Mouse (Mus musculus) MN1 (cell line): ENCODE data around the gene Pdgfa.

Experiments
- DNase-seq: peaks from one replicate; pipeline ENCODE4 v3.0.0-alpha.2; 2016; ENCODE audit warnings: low spot score

The Pdgfa gene

GRCm38 (mm10) chr5:138953986-138954385 is 43.2 kb downstream of the Pdgfa start:
- no peak for DNase-seq

- no peak for DNase-seq
Measured at GRCm38 (mm10) chr5:138952969-138953368, 44.2 kb downstream of the Pdgfa start.

GRCm38 (mm10) chr5:138951305-138951704 is 45.9 kb downstream of the Pdgfa start:
- DNase-seq = no peak

GRCm38 (mm10) chr5:138949165-138949564 is 48.0 kb downstream of the Pdgfa start:
- no peak for DNase-seq

GRCm38 (mm10) chr5:138948031-138948980 is 48.9 kb downstream of the Pdgfa start:
- peak; percentile 21 for DNase-seq

- DNase-seq = no peak
Measured at GRCm38 (mm10) chr5:138947487-138947886, 49.7 kb downstream of the Pdgfa start.

- DNase-seq = no peak
Measured at GRCm38 (mm10) chr5:138946931-138947330, 50.2 kb downstream of the Pdgfa start.

GRCm38 (mm10) chr5:138945011-138945410 is 52.2 kb downstream of the Pdgfa start:
- no peak for DNase-seq

- DNase-seq = no peak
Measured at GRCm38 (mm10) chr5:138944551-138944950, 52.6 kb downstream of the Pdgfa start.

GRCm38 (mm10) chr5:138941842-138942241 is 55.3 kb downstream of the Pdgfa start:
- DNase-seq = no peak

GRCm38 (mm10) chr5:138940576-138940975 is 56.6 kb downstream of the Pdgfa start:
- no peak for DNase-seq

- no peak for DNase-seq
Measured at GRCm38 (mm10) chr5:138938572-138939163, 58.5 kb downstream of the Pdgfa start.

GRCm38 (mm10) chr5:138936399-138937089 is 60.6 kb downstream of the Pdgfa start:
- no peak for DNase-seq

- DNase-seq = peak; percentile 27
Measured at GRCm38 (mm10) chr5:138934540-138934939, 62.6 kb downstream of the Pdgfa start.

- no peak for DNase-seq
Measured at GRCm38 (mm10) chr5:138932460-138933432, 64.4 kb downstream of the Pdgfa start.

- no peak for DNase-seq
Measured at GRCm38 (mm10) chr5:138931836-138932235, 65.3 kb downstream of the Pdgfa start.

GRCm38 (mm10) chr5:138929879-138930507 is 67.2 kb downstream of the Pdgfa start:
- no peak for DNase-seq
